In the genomic region with DNA sequence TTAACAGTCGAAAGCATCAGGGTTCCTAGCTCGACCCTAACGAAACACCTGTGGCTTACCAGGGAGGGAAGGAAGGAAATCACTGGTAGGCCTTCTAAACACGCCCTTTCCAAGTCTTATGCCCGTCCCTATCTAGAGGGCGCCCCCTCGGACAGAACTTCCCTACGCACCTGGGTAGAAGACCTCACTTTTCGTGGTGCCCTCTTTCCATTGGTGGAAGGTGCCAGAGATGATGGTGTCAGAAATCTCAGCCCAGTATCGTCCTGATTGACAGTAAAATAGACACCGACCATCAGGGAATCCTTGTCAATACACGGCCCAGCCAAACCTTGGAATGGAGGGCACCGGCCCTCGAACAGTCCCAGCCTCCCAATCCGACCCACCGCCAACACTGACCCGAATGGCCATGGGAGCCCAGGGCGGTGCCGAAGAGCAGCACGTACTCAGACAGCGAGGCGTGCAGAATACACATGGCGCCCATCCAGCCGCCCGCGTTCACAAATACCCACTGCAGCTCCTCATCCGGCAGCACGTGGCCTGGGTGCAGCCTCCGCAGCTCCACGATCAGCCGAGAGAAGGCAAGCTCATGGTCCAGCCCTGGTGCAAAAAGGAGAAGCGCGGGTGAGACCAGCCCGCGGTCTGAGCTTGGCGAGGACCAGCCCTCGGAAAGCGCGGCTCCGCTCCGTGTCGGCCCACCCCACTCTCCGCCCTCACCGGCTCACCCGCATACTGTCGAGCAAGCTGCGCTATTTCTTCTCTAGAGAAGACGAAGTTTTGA, we compare ENCODE assay signal across 8 mouse cellular contexts. TPM values are rescaled to one million over a fixed set of nuclear protein-coding genes. Genes with fewer than 3 reads are reported as not detected.
DNase-seq lines count a peak whose midpoint lies in the region; ATAC-seq and TF ChIP-seq lines count a peak whose summit lies in the region.

No protein-coding gene starts in this region.

- DNase-seq in retina, postnatal 1 day, result peak; percentile 24
- DNase-seq in retina, embryonic 14.5 days (ENCODE audit: low spot score), result no peak
- peak; percentile 71 for DNase-seq in cerebellum, adult 9-10 months
- DNase-seq in frontal cortex, postnatal 10 days (ENCODE audit: low spot score in 2 of 2), result peak; percentile 64 to 65
- peak; percentile 52 to 78 for DNase-seq in kidney, postnatal 36 days
- peak; percentile 28 for DNase-seq in lung, postnatal 0 days (ENCODE audit: low spot score)
- peak; percentile 79 for DNase-seq in right cerebral cortex, postnatal 14 days
- no peak for DNase-seq in urinary bladder, postnatal 36 days (ENCODE audit: low spot score in 2 of 2)

- WGBS in lung, postnatal 0 days, result 3% methylated on average over 48 of the region's 48 CpGs

- H3K4me3 ChIP-seq in lung, postnatal 0 days (ENCODE audit: low read depth, low read length), result peak overlapping the region; percentile 56

- no peak for TF ChIP-seq EP300 in lung, postnatal 0 days (IDR thresholded peaks at IDR 0.05)

- no peaks in the 10 kb centered on the region for H3K27me3 ChIP-seq in lung, postnatal 0 days (replicated peaks; ENCODE audit: insufficient read depth, low read length)

- ATAC-seq in lung, postnatal 0 days, result peak; percentile 80

- TF ChIP-seq CTCF in lung, postnatal 0 days (IDR thresholded peaks at IDR 0.05), result peak; percentile 34

- H3K4me1 ChIP-seq in lung, postnatal 0 days (ENCODE audit: insufficient read depth, low read depth, low read length), result peaks cover 7% of the 10 kb centered on the region; the same call in 1 of the 2 replicates

- H3K9me3 ChIP-seq in lung, postnatal 0 days (ENCODE audit: low read length), result no peaks in the 10 kb centered on the region

- H3K36me3 ChIP-seq in lung, postnatal 0 days (ENCODE audit: insufficient read depth, low read length), result no peaks in the 10 kb centered on the region

- H3K4me2 ChIP-seq in lung, postnatal 0 days (replicated peaks; ENCODE audit: low read depth, low read length), result peak overlapping the region; percentile 70

- peak overlapping the region; percentile 51 for H3K9ac ChIP-seq in lung, postnatal 0 days (replicated peaks; ENCODE audit: low read depth)

- peak overlapping the region; percentile 84 for H3K27ac ChIP-seq in lung, postnatal 0 days (ENCODE audit: low read length)

RNA-seq across cellular contexts. Expression of gene Arid3c, which starts 9.6 kb away (rescaled TPM):
- 0.06 TPM in 1 of 2 replicates, not detected in the other for polyA plus RNA-seq in lung, postnatal 0 days (2015; fragmentation: Nextera tagmentation; extraction: Ambion mirVana)

RNA-seq across cellular contexts. Expression of gene Galt, which starts 14.5 kb away (rescaled TPM):
- 34.3 and 39.7 TPM in 2 replicates for polyA plus RNA-seq in lung, postnatal 0 days (2015; fragmentation: Nextera tagmentation; extraction: Ambion mirVana)

RNA-seq across cellular contexts. Expression of gene Sigmar1, which starts 15.4 kb away (rescaled TPM):
- 43.3 and 43.7 TPM in 2 replicates for polyA plus RNA-seq in lung, postnatal 0 days (2015; fragmentation: Nextera tagmentation; extraction: Ambion mirVana)

RNA-seq across cellular contexts. Expression of gene Dctn3, which starts 17.6 kb away (rescaled TPM):
- polyA plus RNA-seq in lung, postnatal 0 days (2015; fragmentation: Nextera tagmentation; extraction: Ambion mirVana), result 143 and 151 TPM in 2 replicates

RNA-seq across cellular contexts. Expression of gene Rpp25l, which starts 27.2 kb away (rescaled TPM):
- polyA plus RNA-seq in lung, postnatal 0 days (2015; fragmentation: Nextera tagmentation; extraction: Ambion mirVana), result 45.6 and 51.8 TPM in 2 replicates

Comparison
In these comparisons a context has a peak if more than half of its experiments do, and no peak if none do; other contexts are left out.
1. DNase-seq: peak in retina, postnatal 1 day (single experiment), cerebellum, adult 9-10 months (single experiment), frontal cortex, postnatal 10 days (2 of 2), kidney, postnatal 36 days (2 of 2), lung, postnatal 0 days (single experiment) and right cerebral cortex, postnatal 14 days (single experiment); none in retina, embryonic 14.5 days (single experiment) and urinary bladder, postnatal 36 days (0 of 2).